Mouse (Mus musculus) erythroblast, embryonic 14.5 days (primary cell): ENCODE measurements around the gene Acvr1. TPM values are rescaled to one million over a fixed set of nuclear protein-coding genes. Genes with fewer than 3 reads are reported as not detected.

Source experiments
- H3K27me3 ChIP-seq: 2 replicates; pipeline ENCODE4 v1.6.1; 2012; ENCODE audit warnings: inconsistent platforms; ENCODE audit not compliant: control insufficient read depth
- H3K36me3 ChIP-seq: 2 replicates; pipeline ENCODE4 v1.6.1; 2012; ENCODE audit warnings: mild to moderate bottlenecking, inconsistent platforms; ENCODE audit not compliant: control insufficient read depth
- H3K4me1 ChIP-seq: 2 replicates; pipeline ENCODE4 v1.6.1; 2012; ENCODE audit warnings: inconsistent platforms; ENCODE audit not compliant: control insufficient read depth
- H3K4me3 ChIP-seq: replicated peaks from 2 replicates; pipeline ENCODE3; 2012; ENCODE audit warnings: moderate library complexity, mild to moderate bottlenecking, inconsistent platforms
- H3K9me3 ChIP-seq: 2 replicates; pipeline ENCODE4 v1.6.1; 2012; ENCODE audit warnings: low read length, inconsistent platforms, mixed read lengths; ENCODE audit not compliant: control insufficient read depth
- GATA1 ChIP-seq: IDR thresholded peaks from 2 replicates; pipeline ENCODE4 v1.6.1; 2012; ENCODE audit warnings: low read length, inconsistent platforms, mixed read lengths
- TAL1 ChIP-seq: IDR thresholded peaks from 3 replicates; pipeline ENCODE4 v1.6.1; 2012; ENCODE audit warnings: low read length, inconsistent platforms, mixed read lengths
- polyA plus RNA-seq: library from polyadenylated mRNA; stranded (reverse); fragments of >175 nt; gene quantifications from 2 replicates; pipeline ENCODE4 v1.2.3, GENCODE M21; 2012

The Acvr1 gene
- polyA plus RNA-seq, 1 experiment = not detected

GRCm38 (mm10) chr2:58447001-58447400 is 120.0 kb downstream of the Acvr1 start:
- TF ChIP-seq GATA1 (no peak), TAL1 (no peak)
- peaks cover 2% of the 10 kb centered on the region; the same call in 1 of the 2 replicates for H3K9me3 ChIP-seq
- H3K4me3 ChIP-seq = no peak overlapping the region
- no peaks in the 10 kb centered on the region for H3K4me1 ChIP-seq
- H3K36me3 ChIP-seq = no peaks in the 10 kb centered on the region; the same call in 1 of the 2 replicates
- no peaks in the 10 kb centered on the region for H3K27me3 ChIP-seq

GRCm38 (mm10) chr2:58443163-58443562 is 123.8 kb downstream of the Acvr1 start:
- no peaks in the 10 kb centered on the region; the same call in 1 of the 2 replicates for H3K36me3 ChIP-seq
- no peak overlapping the region for H3K4me3 ChIP-seq
- no peaks in the 10 kb centered on the region for H3K4me1 ChIP-seq
- no peak for TF ChIP-seq GATA1
- peaks cover 2% of the 10 kb centered on the region; the same call in 1 of the 2 replicates for H3K9me3 ChIP-seq
- no peaks in the 10 kb centered on the region for H3K27me3 ChIP-seq

GRCm38 (mm10) chr2:58436911-58437310 is 130.0 kb downstream of the Acvr1 start:
- Histone ChIP-seq H3K36me3 (no peaks in the 10 kb centered on the region; the same call in 1 of the 2 replicates), H3K27me3 (no peaks in the 10 kb centered on the region), H3K4me3 (no peak overlapping the region), H3K4me1 (no peaks in the 10 kb centered on the region), H3K9me3 (no peaks in the 10 kb centered on the region)
- TF ChIP-seq GATA1 (no peak), TAL1 (no peak)

- Histone ChIP-seq H3K36me3 (no peaks in the 10 kb centered on the region; the same call in 1 of the 2 replicates), H3K27me3 (no peaks in the 10 kb centered on the region), H3K9me3 (no peaks in the 10 kb centered on the region), H3K4me3 (no peak overlapping the region), H3K4me1 (no peaks in the 10 kb centered on the region)
- TF ChIP-seq TAL1 (no peak), GATA1 (no peak)
Observed at GRCm38 (mm10) chr2:58435507-58435906, 131.4 kb downstream of the Acvr1 start.

- TF ChIP-seq TAL1 (no peak), GATA1 (no peak)
- no peak overlapping the region for H3K4me3 ChIP-seq
- no peaks in the 10 kb centered on the region for H3K4me1 ChIP-seq
- no peaks in the 10 kb centered on the region for H3K27me3 ChIP-seq
- H3K36me3 ChIP-seq = no peaks in the 10 kb centered on the region; the same call in 1 of the 2 replicates
- no peaks in the 10 kb centered on the region for H3K9me3 ChIP-seq
Observed at GRCm38 (mm10) chr2:58434438-58434837, 132.5 kb downstream of the Acvr1 start.

- no peaks in the 10 kb centered on the region for H3K27me3 ChIP-seq
- TF ChIP-seq GATA1 (no peak), TAL1 (no peak)
Observed at GRCm38 (mm10) chr2:58433317-58433716, 133.6 kb downstream of the Acvr1 start.

GRCm38 (mm10) chr2:58432211-58432610 is 134.7 kb downstream of the Acvr1 start:
- Histone ChIP-seq H3K9me3 (no peaks in the 10 kb centered on the region), H3K36me3 (no peaks in the 10 kb centered on the region; the same call in 1 of the 2 replicates), H3K27me3 (no peaks in the 10 kb centered on the region), H3K4me1 (no peaks in the 10 kb centered on the region), H3K4me3 (no peak overlapping the region)
- no peak for TF ChIP-seq TAL1
- no peak for TF ChIP-seq GATA1

More at GRCm38 (mm10) chr2:58433317-58433716, 133.6 kb downstream of the Acvr1 start:
- Histone ChIP-seq H3K4me3 (no peak overlapping the region), H3K9me3 (no peaks in the 10 kb centered on the region), H3K36me3 (no peaks in the 10 kb centered on the region; the same call in 1 of the 2 replicates), H3K4me1 (no peaks in the 10 kb centered on the region)

- Histone ChIP-seq H3K4me3 (no peak overlapping the region), H3K36me3 (no peaks in the 10 kb centered on the region), H3K27me3 (no peaks in the 10 kb centered on the region), H3K9me3 (no peaks in the 10 kb centered on the region), H3K4me1 (no peaks in the 10 kb centered on the region)
- TF ChIP-seq GATA1 (no peak), TAL1 (no peak)
Observed at GRCm38 (mm10) chr2:58425436-58426004, 141.4 kb downstream of the Acvr1 start.

- no peak overlapping the region for H3K4me3 ChIP-seq
- TF ChIP-seq TAL1 (no peak), GATA1 (no peak)
- H3K9me3 ChIP-seq = no peaks in the 10 kb centered on the region
- no peaks in the 10 kb centered on the region for H3K36me3 ChIP-seq
- no peaks in the 10 kb centered on the region for H3K27me3 ChIP-seq
- no peaks in the 10 kb centered on the region for H3K4me1 ChIP-seq
Observed at GRCm38 (mm10) chr2:58423319-58423718, 143.6 kb downstream of the Acvr1 start.

- Histone ChIP-seq H3K4me1 (no peaks in the 10 kb centered on the region), H3K9me3 (no peaks in the 10 kb centered on the region), H3K27me3 (no peaks in the 10 kb centered on the region), H3K36me3 (no peaks in the 10 kb centered on the region), H3K4me3 (no peak overlapping the region)
- TF ChIP-seq GATA1 (no peak), TAL1 (no peak)
Observed at GRCm38 (mm10) chr2:58419571-58419970, 147.4 kb downstream of the Acvr1 start.
